23 mouse cellular contexts compared by ENCODE assay signal in genomic region chr2:72596994-72597925, GRCm38 (mm10).
DNase-seq lines count a peak whose midpoint lies in the region; ATAC-seq lines count a peak whose summit lies in the region.
"Had no signal": no experiment of that assay in that cellular context is flagged by ENCODE, and none has a peak within 500 bp of the region (broad histone marks: within the 10 kb centered on the region; RNA-seq: fewer than 3 reads in every experiment).

No protein-coding gene starts in this region.

- H3K9me3 ChIP-seq in hindbrain, embryonic 12.5 days (replicated peaks): no peaks in the 10 kb centered on the region
- H3K9me3 ChIP-seq in hindbrain, embryonic 11.5 days (ENCODE audit: control insufficient read depth, low read length): no peaks in the 10 kb centered on the region
- no peaks in the 10 kb centered on the region for H3K9me3 ChIP-seq in midbrain, embryonic 11.5 days (ENCODE audit: control insufficient read depth, low read length)
- no peaks in the 10 kb centered on the region for H3K9me3 ChIP-seq in midbrain, embryonic 10.5 days (replicated peaks)
- no peaks in the 10 kb centered on the region for H3K9me3 ChIP-seq in midbrain, embryonic 14.5 days (ENCODE audit: control insufficient read depth, low read length)
- H3K9me3 ChIP-seq: G1E; limb, embryonic 13.5 days; neural tube, embryonic 12.5 days had no signal

- no peak overlapping the region for H3K4me3 ChIP-seq in hindbrain, embryonic 12.5 days
- no peak overlapping the region for H3K4me3 ChIP-seq in hindbrain, embryonic 11.5 days (ENCODE audit: low read depth, low read length)
- no peak overlapping the region for H3K4me3 ChIP-seq in midbrain, embryonic 11.5 days (ENCODE audit: low read depth, low read length)
- no peak overlapping the region for H3K4me3 ChIP-seq in midbrain, embryonic 10.5 days
- no peak overlapping the region for H3K4me3 ChIP-seq in midbrain, embryonic 14.5 days (replicated peaks; ENCODE audit: low read depth, low read length)
- H3K4me3 ChIP-seq: limb, embryonic 13.5 days; neural tube, embryonic 12.5 days had no signal

- WGBS in hindbrain, embryonic 12.5 days: 62% methylated on average over 14 of the region's 14 CpGs
- WGBS in hindbrain, embryonic 11.5 days: 71% methylated on average over 14 of the region's 14 CpGs
- WGBS in midbrain, embryonic 11.5 days: 70% methylated on average over 14 of the region's 14 CpGs
- 85% methylated on average over 14 of the region's 14 CpGs for WGBS in midbrain, embryonic 10.5 days
- WGBS in midbrain, embryonic 14.5 days: 40% methylated on average over 14 of the region's 14 CpGs

- H3K27me3 ChIP-seq in hindbrain, embryonic 12.5 days: peaks cover 17% of the 10 kb centered on the region
- H3K27me3 ChIP-seq in hindbrain, embryonic 11.5 days (ENCODE audit: control insufficient read depth, insufficient read depth, low read length): no peaks in the 10 kb centered on the region; the same call in 1 of the 2 replicates
- H3K27me3 ChIP-seq in midbrain, embryonic 11.5 days (ENCODE audit: control insufficient read depth, insufficient read depth, low read length): peaks cover 5% of the 10 kb centered on the region; the same call in 1 of the 2 replicates
- peaks cover 52% of the 10 kb centered on the region for H3K27me3 ChIP-seq in midbrain, embryonic 10.5 days (ENCODE audit: low read depth, poor library complexity, severe bottlenecking)
- peaks cover 8% of the 10 kb centered on the region; the same call in 1 of the 2 replicates for H3K27me3 ChIP-seq in midbrain, embryonic 14.5 days (ENCODE audit: control insufficient read depth, insufficient read depth, low read length)
- H3K27me3 ChIP-seq: limb, embryonic 13.5 days; neural tube, embryonic 12.5 days had no signal

- peaks cover 18% of the 10 kb centered on the region for H3K4me1 ChIP-seq in hindbrain, embryonic 12.5 days
- no peaks in the 10 kb centered on the region for H3K4me1 ChIP-seq in hindbrain, embryonic 11.5 days (replicated peaks; ENCODE audit: control insufficient read depth, insufficient read depth, low read length)
- peaks cover 13% of the 10 kb centered on the region for H3K4me1 ChIP-seq in midbrain, embryonic 11.5 days (ENCODE audit: control insufficient read depth, insufficient read depth, low read length)
- H3K4me1 ChIP-seq in midbrain, embryonic 10.5 days: peaks cover 32% of the 10 kb centered on the region
- peaks cover 17% of the 10 kb centered on the region for H3K4me1 ChIP-seq in midbrain, embryonic 14.5 days (ENCODE audit: control insufficient read depth, insufficient read depth, low read length)

- no peak overlapping the region for H3K9ac ChIP-seq in hindbrain, embryonic 12.5 days
- H3K9ac ChIP-seq in hindbrain, embryonic 11.5 days (ENCODE audit: low read depth, low read length): no peak overlapping the region
- no peak overlapping the region for H3K9ac ChIP-seq in midbrain, embryonic 11.5 days (ENCODE audit: low read length)
- no peak overlapping the region for H3K9ac ChIP-seq in midbrain, embryonic 14.5 days (replicated peaks; ENCODE audit: low read length)
- H3K9ac ChIP-seq: limb, embryonic 13.5 days; liver, embryonic 14.5 days; neural tube, embryonic 12.5 days had no signal

- 0 out of 2 replicates have a peak overlapping the region, but pooled peaks have one; percentile 19 for H3K4me2 ChIP-seq in hindbrain, embryonic 12.5 days (replicated peaks)
- no peak overlapping the region for H3K4me2 ChIP-seq in hindbrain, embryonic 11.5 days (replicated peaks; ENCODE audit: low read depth, low read length)
- H3K4me2 ChIP-seq in midbrain, embryonic 11.5 days: no peak overlapping the region
- peak overlapping the region; percentile 16 for H3K4me2 ChIP-seq in midbrain, embryonic 14.5 days (ENCODE audit: low read length)
- H3K4me2 ChIP-seq: heart, embryonic 11.5 days; limb, embryonic 13.5 days; neural tube, embryonic 12.5 days had no signal

- DNase-seq in hindbrain, embryonic 11.5 days (ENCODE audit: low spot score): no peak
- peak; percentile 86 for DNase-seq in midbrain, embryonic 11.5 days (ENCODE audit: low spot score, missing footprints)
- DNase-seq in midbrain, embryonic 10.5 days (ENCODE audit: low spot score): no peak
- DNase-seq in midbrain, embryonic 14.5 days: peak; percentile 55
- DNase-seq: adrenal gland, postnatal 25 days; cerebellum, adult 2 months; cerebellum, postnatal 36 days; heart, postnatal 10 days; kidney, adult 18-20 months; lung, postnatal 36 days; right cerebral cortex, postnatal 14 days; spleen, adult 18-20 months; thymus, postnatal 36 days had no signal

- H3K27ac ChIP-seq in hindbrain, embryonic 12.5 days: no peak overlapping the region
- H3K27ac ChIP-seq in hindbrain, embryonic 11.5 days (ENCODE audit: low read depth, low read length): no peak overlapping the region
- H3K27ac ChIP-seq in midbrain, embryonic 11.5 days (ENCODE audit: low read depth, low read length): no peak overlapping the region
- H3K27ac ChIP-seq in midbrain, embryonic 10.5 days (replicated peaks): no peak overlapping the region
- 0 out of 2 replicates have a peak overlapping the region, but pooled peaks have one; percentile 20 for H3K27ac ChIP-seq in midbrain, embryonic 14.5 days (replicated peaks; ENCODE audit: low read depth, low read length)
- H3K27ac ChIP-seq: kidney, postnatal 0 days; limb, embryonic 13.5 days; liver, embryonic 14.5 days; neural tube, embryonic 12.5 days had no signal

- no peak for ATAC-seq in hindbrain, embryonic 12.5 days (ENCODE audit: low FRiP score)
- ATAC-seq in hindbrain, embryonic 11.5 days (ENCODE audit: low FRiP score): no peak
- no peak for ATAC-seq in midbrain, embryonic 11.5 days (ENCODE audit: low FRiP score)
- ATAC-seq in granulocyte monocyte progenitor cell, adult 5-6 weeks (replicated peaks; ENCODE audit: poor library complexity, severe bottlenecking): peak; percentile 48; the same call in 1 of the 2 replicates
- ATAC-seq in midbrain, embryonic 14.5 days (ENCODE audit: low FRiP score, low TSS enrichment): no peak
- ATAC-seq in cerebellum, adult (ENCODE audit: insufficient number of reproducible peaks, low FRiP score, low TSS enrichment): no peak
- ATAC-seq: activated CD4-positive, CD25-positive, alpha-beta regulatory T cell, adult 4 months had no signal

- H3K36me3 ChIP-seq in hindbrain, embryonic 12.5 days: no peaks in the 10 kb centered on the region
- no peaks in the 10 kb centered on the region for H3K36me3 ChIP-seq in hindbrain, embryonic 11.5 days (ENCODE audit: control insufficient read depth, insufficient read depth, low read length)
- no peaks in the 10 kb centered on the region for H3K36me3 ChIP-seq in midbrain, embryonic 11.5 days (ENCODE audit: control insufficient read depth, insufficient read depth, low read length)
- H3K36me3 ChIP-seq in midbrain, embryonic 10.5 days: no peaks in the 10 kb centered on the region
- no peaks in the 10 kb centered on the region for H3K36me3 ChIP-seq in midbrain, embryonic 14.5 days (ENCODE audit: control insufficient read depth, insufficient read depth, low read length)
- H3K36me3 ChIP-seq: G1E; limb, embryonic 13.5 days; neural tube, embryonic 12.5 days had no signal

Comparison
In these comparisons a context has a peak if more than half of its experiments do, and no peak if none do; other contexts are left out.
1. H3K4me2 ChIP-seq: peak in hindbrain, embryonic 12.5 days (single experiment) and midbrain, embryonic 14.5 days (single experiment); none in hindbrain, embryonic 11.5 days (single experiment) and midbrain, embryonic 11.5 days (single experiment).
2. DNase-seq: peak in midbrain, embryonic 11.5 days (single experiment) and midbrain, embryonic 14.5 days (single experiment); none in hindbrain, embryonic 11.5 days (single experiment) and midbrain, embryonic 10.5 days (single experiment).